Mouse (Mus musculus) lung, embryonic 14.5 days (tissue): ENCODE results near the gene Slc25a13. TPM values are rescaled to one million over a fixed set of nuclear protein-coding genes. Genes with fewer than 3 reads are reported as not detected.
"Not testable (repeated sequence)": the region's sequence is repeated elsewhere in the genome, so short reads cannot be mapped to it uniquely, and the experiment has no call there.

ENCODE experiments used
- ATAC-seq: fragments of 200-750 bp; cut with Nextera tagmentation; 2 replicates; pipeline ENCODE4 v1.8.0; 2017; ENCODE audit warnings: mild to moderate bottlenecking, moderate TSS enrichment, moderate library complexity; ENCODE audit not compliant: insufficient read depth
- DNase-seq: peaks from one replicate; pipeline ENCODE4 v3.0.0-alpha.2; 2015
- H3K27ac ChIP-seq: fragments of 300-500 bp; sonication (generic); 2 replicates; pipeline ENCODE4 v1.5.1; 2014; ENCODE audit warnings: low read depth, mild to moderate bottlenecking, moderate library complexity
- H3K27me3 ChIP-seq: fragments of 300-500 bp; sonication (generic); 2 replicates; pipeline ENCODE4 v1.6.1; 2014; ENCODE audit warnings: low read length, control low read depth; ENCODE audit not compliant: insufficient read depth
- H3K36me3 ChIP-seq: fragments of 300-500 bp; sonication (generic); 2 replicates; pipeline ENCODE4 v1.6.1; 2014; ENCODE audit warnings: control low read depth; ENCODE audit not compliant: insufficient read depth
- H3K4me1 ChIP-seq: fragments of 300-500 bp; sonication (generic); 2 replicates; pipeline ENCODE4 v1.6.1; 2014; ENCODE audit warnings: antibody characterized with exemption, control low read depth; ENCODE audit not compliant: insufficient read depth
- H3K4me2 ChIP-seq: fragments of 300-500 bp; sonication (generic); 2 replicates; pipeline ENCODE4 v1.6.1; 2014; ENCODE audit warnings: mild to moderate bottlenecking
- H3K4me3 ChIP-seq: fragments of 300-500 bp; sonication (generic); 2 replicates; pipeline ENCODE4 v1.5.1; 2014; ENCODE audit warnings: low read depth, low read length
- H3K9ac ChIP-seq: fragments of 300-500 bp; sonication (generic); 2 replicates; pipeline ENCODE4 v1.6.1; 2014
- H3K9me3 ChIP-seq: fragments of 300-500 bp; sonication (generic); 2 replicates; pipeline ENCODE4 v1.6.1; 2016; ENCODE audit warnings: low read depth, low read length, control low read depth
- CTCF ChIP-seq: IDR thresholded peaks from 2 replicates; pipeline ENCODE4 v1.5.1; 2016; ENCODE audit warnings: antibody characterized with exemption, low read depth
- WGBS: fragments of 180-500 bp; shearing (Covaris S2); extraction: QIAGEN DNeasy Blood & Tissue Kit; methylation state at CpG from one replicate; pipeline ENCODE4 v1.1.7; 2014; 5-methylcytosine and 5-hydroxymethylcytosine counted together
- polyA plus RNA-seq: library from polyadenylated mRNA; unstranded; fragments of >200 nt; fragmentation: Nextera tagmentation; extraction: Ambion mirVana; gene quantifications from 2 replicates; pipeline ENCODE4 v1.2.1, GENCODE M21; 2014

Slc25a13 gene
- polyA plus RNA-seq, 1 experiment from 2014 or later, result 33.6 TPM

GRCm38 (mm10) chr6:6202451-6202850, 14.5 kb downstream of the Slc25a13 start:
- TF ChIP-seq CTCF, result no peak
- H3K4me1 ChIP-seq, result no peaks in the 10 kb centered on the region
- WGBS, result 86% methylated on average over 6 of the region's 6 CpGs
- H3K36me3 ChIP-seq, result no peaks in the 10 kb centered on the region
- no peak for DNase-seq
- H3K4me3 ChIP-seq, result no peak overlapping the region
- no peak overlapping the region for H3K9ac ChIP-seq
- H3K27me3 ChIP-seq, result no peaks in the 10 kb centered on the region
- no peak overlapping the region for H3K4me2 ChIP-seq
- no peak overlapping the region for H3K27ac ChIP-seq
- no peak for ATAC-seq
- no peaks in the 10 kb centered on the region for H3K9me3 ChIP-seq

GRCm38 (mm10) chr6:6201977-6202376, 15.0 kb downstream of the Slc25a13 start:
- Histone ChIP-seq H3K4me1 (no peaks in the 10 kb centered on the region), H3K27me3 (no peaks in the 10 kb centered on the region), H3K4me2 (no peak overlapping the region), H3K9ac (no peak overlapping the region), H3K36me3 (no peaks in the 10 kb centered on the region), H3K9me3 (no peaks in the 10 kb centered on the region), H3K27ac (no peak overlapping the region), H3K4me3 (no peak overlapping the region)
- ATAC-seq, result no peak
- no peak for TF ChIP-seq CTCF
- WGBS, result 79% methylated on average over 5 of the region's 5 CpGs
- DNase-seq, result no peak

- no peak for ATAC-seq
- no peak for DNase-seq
Measured at GRCm38 (mm10) chr6:6199138-6199870, 17.7 kb downstream of the Slc25a13 start.

GRCm38 (mm10) chr6:6198056-6198455, 18.9 kb downstream of the Slc25a13 start:
- H3K4me1 ChIP-seq, H3K9me3 ChIP-seq, ATAC-seq, H3K27ac ChIP-seq, H3K4me2 ChIP-seq, H3K36me3 ChIP-seq, DNase-seq, H3K4me3 ChIP-seq, H3K27me3 ChIP-seq, H3K9ac ChIP-seq: not testable (repeated sequence)
- 95% methylated on average over 3 of the region's 3 CpGs for WGBS

More at GRCm38 (mm10) chr6:6199138-6199870, 17.7 kb downstream of the Slc25a13 start:
- H3K9ac ChIP-seq, result no peak overlapping the region
- no peaks in the 10 kb centered on the region for H3K27me3 ChIP-seq
- no peaks in the 10 kb centered on the region for H3K4me1 ChIP-seq
- H3K4me3 ChIP-seq, result no peak overlapping the region
- H3K9me3 ChIP-seq, result no peaks in the 10 kb centered on the region
- no peaks in the 10 kb centered on the region for H3K36me3 ChIP-seq
- no peak overlapping the region for H3K4me2 ChIP-seq
- no peak overlapping the region for H3K27ac ChIP-seq
- 90% methylated on average over 10 of the region's 10 CpGs for WGBS
- TF ChIP-seq CTCF, result no peak

GRCm38 (mm10) chr6:6197339-6197738, 19.6 kb downstream of the Slc25a13 start:
- ATAC-seq, result no peak

GRCm38 (mm10) chr6:6196527-6196926, 20.4 kb downstream of the Slc25a13 start:
- Histone ChIP-seq H3K4me2 (no peak overlapping the region), H3K36me3 (no peaks in the 10 kb centered on the region), H3K27ac (no peak overlapping the region), H3K4me1 (no peaks in the 10 kb centered on the region; the same call in 1 of the 2 replicates), H3K27me3 (no peaks in the 10 kb centered on the region), H3K4me3 (no peak overlapping the region), H3K9ac (no peak overlapping the region), H3K9me3 (no peaks in the 10 kb centered on the region)
- TF ChIP-seq CTCF, result no peak
- ATAC-seq (no peak), DNase-seq (no peak)
- WGBS, result 75% methylated on average over 4 of the region's 4 CpGs

More at GRCm38 (mm10) chr6:6197339-6197738, 19.6 kb downstream of the Slc25a13 start:
- Histone ChIP-seq H3K4me2 (no peak overlapping the region), H3K27ac (no peak overlapping the region), H3K36me3 (no peaks in the 10 kb centered on the region), H3K9me3 (no peaks in the 10 kb centered on the region), H3K4me3 (no peak overlapping the region), H3K9ac (no peak overlapping the region), H3K4me1 (no peaks in the 10 kb centered on the region; the same call in 1 of the 2 replicates), H3K27me3 (no peaks in the 10 kb centered on the region)
- no peak for DNase-seq
- no peak for TF ChIP-seq CTCF
- 73% methylated on average over 6 of the region's 6 CpGs for WGBS

GRCm38 (mm10) chr6:6194831-6195230, 22.1 kb downstream of the Slc25a13 start:
- H3K4me2 ChIP-seq, result no peak overlapping the region
- 82% methylated on average over 6 of the region's 6 CpGs for WGBS

More at GRCm38 (mm10) chr6:6194831-6195230, 22.1 kb downstream of the Slc25a13 start:
- no peak overlapping the region for H3K4me3 ChIP-seq
- no peaks in the 10 kb centered on the region; the same call in 1 of the 2 replicates for H3K4me1 ChIP-seq
- H3K9ac ChIP-seq, result no peak overlapping the region
- H3K9me3 ChIP-seq, result no peaks in the 10 kb centered on the region
- TF ChIP-seq CTCF, result no peak
- H3K27me3 ChIP-seq, result no peaks in the 10 kb centered on the region
- no peak for DNase-seq
- no peak overlapping the region for H3K27ac ChIP-seq
- ATAC-seq, result no peak
- no peaks in the 10 kb centered on the region for H3K36me3 ChIP-seq
